Mouse (Mus musculus) gastrocnemius, postnatal 10 days (tissue): ENCODE data around the gene Gpr155. TPM values are rescaled to one million over a fixed set of nuclear protein-coding genes. Genes with fewer than 3 reads are reported as not detected.

Source experiments
- DNase-seq: peaks from one replicate; pipeline ENCODE4 v3.0.0; 2021; ENCODE audit warnings: mixed read lengths
- total RNA-seq, 2 experiments: library from RNA; stranded (reverse); gene quantifications; 2 replicates each; pipeline ENCODE4 v1.2.3; 2021

The Gpr155 gene
- total RNA-seq, 2 experiments from 2014 or later: 11.9 to 12.0 TPM

DNA sequence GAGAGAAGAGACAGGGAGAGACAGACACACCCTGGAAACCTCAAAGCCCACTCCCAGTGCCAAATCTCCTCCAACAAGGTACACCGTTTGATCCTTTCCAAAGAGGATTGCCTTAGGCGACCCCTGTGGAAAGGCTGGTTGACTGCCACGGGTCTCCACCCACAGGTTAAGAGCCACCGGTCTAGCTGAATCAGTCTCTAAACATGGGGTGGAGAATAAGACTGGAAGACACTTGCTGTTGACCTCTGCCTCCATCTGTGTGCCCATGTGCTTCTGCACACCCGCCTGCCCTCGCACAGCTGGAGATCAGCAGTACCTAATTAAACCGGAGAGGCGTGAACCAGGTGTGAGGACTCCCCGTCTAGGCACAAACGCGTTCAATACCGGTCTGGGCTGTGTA lies 63.4 kb downstream of the Gpr155 start:
- DNase-seq: no peak

DNA sequence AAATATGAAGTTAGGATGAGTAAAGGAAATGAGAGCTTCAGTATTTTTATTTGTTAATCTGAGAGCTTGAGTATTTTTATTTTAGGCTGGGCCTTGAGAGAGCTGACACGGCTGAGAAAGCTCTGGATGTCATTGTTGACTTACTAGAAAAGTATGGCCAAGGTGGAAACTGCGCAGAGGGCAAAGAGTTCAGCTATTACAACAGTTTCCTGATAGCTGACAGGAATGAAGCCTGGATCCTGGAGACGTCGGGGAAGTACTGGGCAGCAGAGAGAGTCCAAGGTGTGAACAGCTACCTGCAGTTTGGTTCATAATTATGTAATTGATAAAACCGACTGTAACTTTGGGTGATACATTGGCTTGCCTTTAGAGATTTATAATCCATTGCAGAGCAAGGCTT lies 67.2 kb downstream of the Gpr155 start:
- DNase-seq: no peak

DNA sequence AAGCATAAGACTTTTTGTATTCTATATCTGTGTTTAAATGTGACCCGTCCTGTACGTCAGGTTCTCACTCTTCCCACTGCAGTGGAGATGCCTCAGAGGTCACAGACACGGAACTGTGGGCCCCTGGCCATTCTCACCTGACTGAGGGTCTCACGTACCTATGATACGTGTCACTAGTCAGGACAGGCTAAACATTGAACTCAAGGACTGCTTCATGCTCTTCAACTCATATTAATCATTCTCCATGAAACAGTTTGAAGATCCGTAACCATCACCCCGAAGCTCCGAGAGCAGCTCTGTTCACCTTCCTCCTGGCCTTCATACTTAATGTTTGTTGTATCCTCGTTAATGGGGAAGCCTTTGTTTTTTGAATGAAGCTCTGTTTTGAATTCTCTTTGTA lies 68.9 kb downstream of the Gpr155 start:
- DNase-seq: no peak

DNA sequence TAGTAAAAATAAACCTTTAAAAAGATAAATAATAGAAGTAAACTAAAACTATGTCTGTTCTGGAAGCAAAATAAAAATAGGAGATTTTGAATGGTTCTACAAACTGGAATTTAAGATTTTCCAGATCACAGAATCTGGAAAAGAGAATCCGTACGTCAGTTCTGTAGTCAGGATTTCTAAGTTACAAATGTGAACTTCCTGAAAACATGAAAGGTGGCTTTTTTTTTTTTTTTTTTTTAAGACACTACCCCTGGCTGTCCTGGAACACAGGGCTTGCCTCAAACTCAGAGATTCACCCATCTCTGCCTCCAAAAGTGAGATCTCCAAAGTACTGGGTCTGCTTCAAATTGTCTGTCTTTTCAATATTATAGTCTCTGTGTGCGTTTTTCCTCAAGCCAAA lies 72.1 kb downstream of the Gpr155 start:
- no peak for DNase-seq

DNA sequence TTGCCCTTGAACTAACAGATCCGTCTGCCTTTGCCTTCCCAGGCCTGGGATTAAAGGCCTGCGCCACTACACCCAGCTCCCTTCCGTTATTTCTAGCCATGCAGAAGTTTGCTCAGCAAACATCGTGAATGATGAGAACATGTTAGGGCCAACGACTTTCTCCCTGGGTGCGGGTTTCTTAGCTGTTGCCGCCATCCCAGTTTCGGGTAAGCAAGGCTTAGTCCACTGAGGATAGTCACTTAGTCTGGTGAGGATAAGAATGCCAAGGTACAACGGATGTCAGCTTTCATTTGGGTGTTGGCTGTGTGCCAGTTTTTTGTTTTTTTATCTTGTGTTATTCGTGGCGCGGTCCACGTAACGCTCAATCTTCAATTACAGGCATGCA lies 73.3 kb downstream of the Gpr155 start:
- peak; percentile 15 for DNase-seq

DNA sequence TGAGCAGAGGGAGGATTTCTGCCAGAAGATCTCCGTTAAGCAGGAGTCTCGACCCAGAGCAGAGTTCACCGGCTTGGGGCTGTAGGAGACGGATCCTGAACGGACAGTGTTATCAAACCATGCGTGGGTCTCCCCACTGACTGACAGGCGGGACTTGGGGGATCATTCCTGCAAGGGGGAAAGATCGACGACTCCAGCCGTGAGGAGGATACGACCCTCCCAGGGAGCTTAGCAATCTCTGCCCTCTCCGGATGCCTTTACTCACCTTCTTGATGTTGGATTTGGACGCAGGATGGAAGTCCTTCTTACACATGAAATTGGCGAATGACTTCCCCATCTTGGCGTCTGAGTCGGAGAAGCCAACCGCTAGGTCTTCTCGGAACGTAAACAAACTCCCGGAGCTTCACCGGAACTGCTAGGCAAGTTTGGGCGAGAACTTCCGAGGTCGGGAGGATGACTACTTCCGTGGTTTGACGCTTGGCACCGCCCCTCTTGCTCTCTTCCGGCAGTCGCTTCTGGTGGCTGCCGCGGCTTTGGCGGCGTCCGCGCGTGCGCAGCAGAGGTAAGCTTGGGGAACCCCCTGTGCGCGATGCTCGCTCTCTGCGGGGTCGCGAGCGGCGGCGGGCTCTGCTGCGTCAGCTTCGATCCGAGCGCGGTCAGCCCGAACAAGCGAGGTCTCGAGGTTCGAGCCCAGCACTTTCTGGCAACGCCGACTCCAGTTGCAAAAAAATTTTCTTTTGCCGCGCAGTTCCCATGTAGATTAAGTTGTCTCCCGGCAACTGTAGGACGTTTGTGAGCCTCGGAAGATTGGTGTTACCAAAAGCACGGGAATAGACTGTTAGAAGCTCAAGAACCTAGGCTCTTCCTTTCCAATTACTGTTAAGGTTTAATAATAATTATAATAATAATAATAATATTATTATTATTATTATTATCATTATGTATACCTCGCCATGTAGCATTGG lies 73.9 kb downstream of the Gpr155 start, which contains the start of the genes Scrn3 and Cir1:
Scrn3 (plus strand) TSS at position 450 of the 965 bp plus-strand sequence.
Cir1 (minus strand) TSS at position 550 of the 965 bp plus-strand sequence.
- peak; percentile 93 for DNase-seq

DNA sequence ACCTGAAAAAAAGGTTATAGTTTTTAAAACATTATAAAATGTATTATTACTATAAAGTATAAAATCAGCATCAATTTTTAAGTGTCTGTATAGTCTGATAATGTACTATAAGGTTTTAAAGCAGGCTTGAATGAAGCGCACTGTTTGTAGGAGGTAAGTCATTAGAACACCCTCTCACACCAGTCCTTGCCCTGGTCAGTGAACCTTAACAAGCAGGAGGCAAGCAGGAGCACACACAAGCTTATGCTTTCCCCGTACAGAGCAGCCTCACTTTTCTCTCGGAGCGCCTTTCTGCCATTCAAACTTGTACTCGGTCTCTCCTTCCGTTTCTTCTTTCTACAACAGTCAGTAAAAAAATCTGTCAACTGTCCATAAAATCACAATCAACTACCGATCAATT lies 80.4 kb downstream of the Gpr155 start:
- DNase-seq: no peak

DNA sequence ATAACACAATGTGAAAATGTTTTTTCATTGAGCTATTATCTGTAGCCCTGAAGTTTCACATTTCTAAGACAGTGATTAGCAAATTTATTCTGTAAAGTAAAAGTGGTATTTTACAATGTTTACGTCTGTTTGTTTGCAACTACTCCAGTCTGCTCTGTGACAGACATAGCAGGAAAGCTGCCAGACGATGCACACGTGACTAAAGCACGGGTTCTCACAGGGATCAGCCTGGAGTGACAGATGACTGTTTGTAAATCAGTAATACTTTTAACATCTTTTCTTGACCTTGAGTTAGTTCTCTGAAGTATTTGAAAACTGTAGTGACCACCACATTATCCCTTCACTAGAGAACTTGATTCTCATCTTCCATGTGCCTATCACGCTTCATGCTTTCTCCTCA lies 81.9 kb downstream of the Gpr155 start:
- no peak for DNase-seq

DNA sequence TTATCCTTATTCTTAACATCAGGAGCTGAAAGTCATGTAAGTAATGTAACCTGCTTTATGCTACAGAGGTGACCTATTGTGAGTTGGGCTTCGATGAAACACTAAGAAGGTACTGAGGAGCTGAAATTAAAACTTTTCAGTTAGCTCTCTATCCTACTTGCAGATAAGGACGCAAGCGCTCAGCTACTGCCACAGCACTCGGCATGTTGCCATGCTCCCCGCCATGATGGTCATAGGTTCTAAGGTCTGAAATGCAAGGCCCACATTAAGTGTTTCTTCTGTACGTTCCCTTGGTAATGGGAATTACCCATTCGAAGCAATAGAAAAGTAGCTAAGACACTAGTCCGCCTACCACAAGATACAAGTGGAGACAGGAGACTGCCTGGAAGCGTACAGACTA lies 83.7 kb downstream of the Gpr155 start:
- DNase-seq: no peak

DNA sequence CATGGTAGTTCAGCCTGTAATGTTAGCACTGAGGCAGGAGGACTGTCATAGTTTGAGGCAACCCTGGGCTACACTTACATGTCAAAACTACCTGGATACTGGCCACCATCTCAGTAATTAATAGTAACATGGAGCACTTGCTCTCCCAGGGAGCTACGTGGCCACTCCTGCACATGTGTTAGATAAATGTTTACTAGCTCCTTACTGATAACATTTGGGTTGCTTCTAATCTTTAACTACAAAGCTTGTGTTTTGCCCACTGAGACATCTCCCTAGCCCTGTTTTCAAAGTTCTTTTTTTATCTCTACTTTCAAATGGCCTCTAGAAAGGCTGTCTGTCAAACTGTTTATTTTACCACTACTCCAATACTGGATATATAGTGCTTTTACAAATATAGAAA lies 84.4 kb downstream of the Gpr155 start:
- DNase-seq: no peak

DNA sequence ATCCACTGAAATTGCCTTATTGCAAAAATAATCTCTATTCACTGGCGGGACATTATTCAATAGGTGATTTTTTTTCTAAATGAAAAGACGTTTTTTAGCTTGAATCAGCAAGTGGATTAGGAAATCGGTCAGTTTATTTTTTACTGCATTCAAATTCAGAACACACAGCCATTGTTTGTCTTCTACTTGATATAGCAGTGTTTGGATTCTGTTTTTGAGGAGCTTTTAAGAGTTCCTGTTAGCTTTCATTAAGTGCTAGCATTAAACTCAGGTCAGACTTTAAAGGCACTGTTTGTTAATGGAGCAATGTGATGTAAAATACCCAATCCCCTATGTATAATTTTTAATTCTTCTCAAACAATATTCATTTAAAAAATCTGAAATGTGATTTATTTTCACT lies 87.5 kb downstream of the Gpr155 start:
- no peak for DNase-seq

DNA sequence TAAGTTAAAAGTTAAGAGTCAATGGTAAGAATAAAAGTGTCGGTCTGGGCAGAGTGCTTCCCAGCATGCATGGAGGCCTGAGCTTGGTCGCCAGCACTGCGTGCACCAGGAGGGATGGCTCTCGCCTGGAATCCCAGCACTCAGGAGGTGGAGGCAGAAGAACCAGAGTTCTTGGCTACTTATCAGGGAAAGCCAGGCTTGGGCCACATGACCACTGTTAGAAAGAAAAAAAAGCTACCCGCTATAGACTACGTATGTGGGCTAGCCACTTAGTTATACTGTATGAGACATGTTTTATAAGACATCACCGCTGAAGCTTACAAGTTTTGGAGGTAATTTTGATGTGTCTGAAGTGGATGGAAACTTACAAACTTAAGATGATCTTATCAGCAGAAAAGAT lies 88.2 kb downstream of the Gpr155 start:
- DNase-seq: no peak

DNA sequence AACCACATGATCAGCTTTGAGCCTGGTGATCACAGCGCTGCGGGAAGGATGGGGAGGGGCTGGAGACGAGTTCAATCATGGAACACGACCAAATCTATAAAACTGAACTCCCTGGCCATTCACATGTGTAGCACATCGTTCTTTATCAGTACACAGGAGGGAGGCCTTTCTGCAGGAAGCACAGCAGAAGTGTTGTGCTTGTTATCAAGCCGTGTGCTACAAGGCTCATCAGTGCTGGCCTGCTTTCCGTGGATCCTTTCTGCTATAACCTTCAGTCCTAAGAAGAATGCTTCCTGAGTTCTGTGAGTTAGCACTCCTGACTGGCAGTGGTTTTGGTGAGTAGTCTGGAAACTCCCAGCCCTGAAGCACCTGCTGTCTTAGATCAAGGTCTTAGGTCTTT lies 91.3 kb downstream of the Gpr155 start:
- no peak for DNase-seq

Other genes starting within 250 kb of the Gpr155 start
- gene Ola1, start 167.6 kb downstream of the Gpr155 start, total RNA-seq: 100 to 1,000 TPM; 101 to 120 TPM
- under 1 TPM in 1 of 2 experiments, not detected in 1; 0.05 TPM for gene Sp9, start 114.6 kb downstream of the Gpr155 start, total RNA-seq
- 10 to 100 TPM; 20.2 to 21.8 TPM for gene Scrn3, start 74.0 kb downstream of the Gpr155 start, total RNA-seq
- gene Cir1, start 73.9 kb downstream of the Gpr155 start, total RNA-seq: 10 to 100 TPM; 14.7 to 15.2 TPM
- gene Wipf1, start 143.2 kb upstream of the Gpr155 start, total RNA-seq: 10 to 100 TPM; 21.5 to 27.6 TPM
- gene Chrna1, start 193.8 kb upstream of the Gpr155 start, total RNA-seq: 10 to 100 TPM; 31.7 to 37.0 TPM